Mouse (Mus musculus) hindbrain, embryonic 16.5 days (tissue): Measurements from ENCODE around the gene Zmiz1. TPM values are rescaled to one million over a fixed set of nuclear protein-coding genes. Genes with fewer than 3 reads are reported as not detected.

Experiments used
- ATAC-seq: fragments of 200-750 bp; cut with Nextera tagmentation; 2 replicates; pipeline ENCODE4 v1.8.0; 2017; ENCODE audit warnings: moderate TSS enrichment, moderate library complexity
- H3K27ac ChIP-seq: fragments of 300-500 bp; sonication (generic); 2 replicates; pipeline ENCODE4 v1.5.1; 2014; ENCODE audit warnings: low read depth, mild to moderate bottlenecking, control low read depth, low read length, moderate library complexity
- H3K27me3 ChIP-seq: fragments of 300-500 bp; sonication (generic); replicated peaks from 2 replicates; pipeline ENCODE4 v1.6.1; 2014; ENCODE audit warnings: low read length; ENCODE audit not compliant: control insufficient read depth, insufficient read depth
- H3K36me3 ChIP-seq: fragments of 300-500 bp; sonication (generic); 2 replicates; pipeline ENCODE4 v1.6.1; 2014; ENCODE audit warnings: mild to moderate bottlenecking, low read length, moderate library complexity, mixed read lengths; ENCODE audit not compliant: control insufficient read depth, insufficient read depth
- H3K4me1 ChIP-seq: fragments of 300-500 bp; sonication (generic); 2 replicates; pipeline ENCODE4 v1.6.1; 2014; ENCODE audit warnings: low read depth, low read length; ENCODE audit not compliant: control insufficient read depth, insufficient read depth
- H3K4me2 ChIP-seq: fragments of 300-500 bp; sonication (generic); 2 replicates; pipeline ENCODE4 v1.6.1; 2014; ENCODE audit warnings: mild to moderate bottlenecking, low read length, control low read depth, moderate library complexity
- H3K4me3 ChIP-seq: fragments of 300-500 bp; sonication (generic); 2 replicates; pipeline ENCODE4 v1.5.1; 2014; ENCODE audit warnings: mild to moderate bottlenecking, low read length, control low read depth, moderate library complexity
- H3K9ac ChIP-seq: fragments of 300-500 bp; sonication (generic); 2 replicates; pipeline ENCODE4 v1.6.1; 2014; ENCODE audit warnings: low read depth, mild to moderate bottlenecking, control low read depth, low read length, moderate library complexity
- H3K9me3 ChIP-seq: fragments of 300-500 bp; sonication (generic); 2 replicates; pipeline ENCODE4 v1.6.1; 2014; ENCODE audit warnings: mild to moderate bottlenecking, low read length, moderate library complexity; ENCODE audit not compliant: control insufficient read depth
- WGBS: fragments of 180-500 bp; shearing (Covaris S2); extraction: QIAGEN DNeasy Blood & Tissue Kit; methylation state at CpG from one replicate; pipeline ENCODE4 v1.1.7; 2014; 5-methylcytosine and 5-hydroxymethylcytosine counted together
- polyA plus RNA-seq: library from polyadenylated mRNA; unstranded; fragments of >200 nt; fragmentation: Nextera tagmentation; extraction: Ambion mirVana; gene quantifications from 2 replicates; pipeline ENCODE4 v1.2.1, GENCODE M21; 2015

Gene Zmiz1
- polyA plus RNA-seq, 1 experiment from 2014 or later: 50.4 TPM

DNA sequence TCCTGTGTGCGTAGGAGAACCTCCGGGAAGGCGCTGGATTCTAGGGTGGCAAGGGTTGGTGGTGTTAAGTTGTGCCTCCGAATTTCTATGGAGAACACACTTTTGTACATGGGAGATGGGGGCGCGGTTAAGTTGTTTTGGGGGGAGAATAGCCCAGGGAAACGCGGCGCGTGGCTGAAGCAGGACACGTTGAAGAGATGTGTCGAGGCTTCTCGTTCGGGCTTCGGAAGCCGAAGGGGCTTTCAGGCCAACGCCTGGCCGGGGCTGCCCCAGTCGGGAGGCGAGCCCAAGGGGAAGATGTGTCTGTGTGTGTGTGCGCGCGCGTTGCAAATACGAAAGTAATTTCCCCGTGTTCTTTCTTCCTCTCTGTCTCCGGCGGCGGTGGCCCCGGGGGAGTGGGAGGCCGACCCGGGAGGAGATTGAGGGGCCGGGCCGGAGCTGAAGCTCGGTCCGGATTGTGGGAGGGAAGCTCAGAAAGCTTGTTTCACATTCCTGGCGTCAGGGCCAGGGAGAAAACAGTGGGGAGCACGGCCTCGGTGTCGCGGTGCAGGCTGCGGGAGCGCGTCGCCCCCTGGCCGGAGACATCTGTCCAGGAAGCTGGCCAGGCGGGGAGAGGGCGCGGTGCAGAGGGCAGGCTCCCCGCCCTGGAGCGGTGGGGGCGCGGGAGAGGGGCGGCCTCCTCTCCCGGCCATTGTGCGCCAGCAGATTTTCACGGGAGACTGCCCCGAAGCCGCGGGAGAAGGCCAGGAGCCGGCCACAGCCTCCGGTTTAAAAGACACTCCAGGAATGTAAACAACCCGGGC lies 1.2 kb downstream of the Zmiz1 start:
- H3K36me3 ChIP-seq: no peaks in the 10 kb centered on the region
- peak overlapping the region; percentile 94 for H3K4me2 ChIP-seq
- peak overlapping the region; percentile 98 for H3K9ac ChIP-seq
- no peaks in the 10 kb centered on the region for H3K27me3 ChIP-seq
- ATAC-seq: no peak
- peak overlapping the region; percentile 98 for H3K27ac ChIP-seq
- WGBS: under 1% methylated on average over 53 of the region's 63 CpGs
- H3K4me1 ChIP-seq: peaks cover 59% of the 10 kb centered on the region
- H3K4me3 ChIP-seq: peak overlapping the region; percentile 99
- H3K9me3 ChIP-seq: no peaks in the 10 kb centered on the region

DNA sequence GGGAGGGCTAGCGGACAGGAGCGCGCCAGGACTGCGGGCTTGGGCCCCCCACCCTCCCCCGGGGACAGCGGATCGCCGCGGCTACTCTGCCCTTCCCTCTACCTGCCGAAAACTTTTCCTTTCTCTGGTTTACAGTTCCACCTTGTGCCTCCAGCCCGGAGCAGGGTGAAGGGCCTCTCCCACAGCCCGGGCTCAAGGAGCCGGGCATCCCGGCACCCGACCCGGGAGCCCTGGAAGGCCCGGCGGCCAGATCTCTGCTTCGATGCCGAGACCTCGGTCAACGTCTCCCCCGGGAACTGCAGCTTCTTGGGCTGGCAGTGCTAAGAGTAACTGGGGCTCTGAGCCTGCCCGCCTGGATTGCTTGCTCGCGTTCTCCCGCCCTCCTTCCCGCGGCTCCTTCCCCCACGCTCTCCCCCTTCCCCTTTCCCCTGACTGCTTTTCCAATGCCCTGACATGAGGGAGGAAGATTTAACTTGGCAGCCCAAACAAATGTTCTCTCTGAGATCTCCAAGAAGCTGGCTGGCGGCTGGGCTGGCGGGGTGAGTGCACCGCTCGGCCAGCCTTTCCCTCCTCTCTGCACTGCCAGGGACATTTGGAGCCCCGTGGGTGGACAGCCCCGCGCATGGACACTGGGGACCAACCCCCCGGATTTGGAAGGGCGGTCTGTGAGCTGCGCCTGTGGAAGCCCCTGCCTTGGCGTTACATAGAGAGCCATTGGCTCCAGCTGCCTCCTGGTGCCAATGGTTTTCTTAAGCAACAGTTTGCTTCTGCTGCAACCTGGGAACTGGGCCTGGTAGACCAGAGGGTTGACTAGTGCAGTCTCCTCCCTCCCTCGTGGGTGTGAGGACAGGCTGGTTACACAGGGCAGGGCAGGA lies 2.1 kb downstream of the Zmiz1 start:
- ATAC-seq: peak; percentile 39
- Histone ChIP-seq H3K9ac (peak overlapping the region; percentile 98), H3K9me3 (no peaks in the 10 kb centered on the region), H3K4me2 (peak overlapping the region; percentile 94), H3K27me3 (no peaks in the 10 kb centered on the region), H3K27ac (peak overlapping the region; percentile 98), H3K36me3 (no peaks in the 10 kb centered on the region), H3K4me1 (peaks cover 63% of the 10 kb centered on the region), H3K4me3 (peak overlapping the region; percentile 99)
- 0% methylated on average over 35 of the region's 42 CpGs for WGBS

DNA sequence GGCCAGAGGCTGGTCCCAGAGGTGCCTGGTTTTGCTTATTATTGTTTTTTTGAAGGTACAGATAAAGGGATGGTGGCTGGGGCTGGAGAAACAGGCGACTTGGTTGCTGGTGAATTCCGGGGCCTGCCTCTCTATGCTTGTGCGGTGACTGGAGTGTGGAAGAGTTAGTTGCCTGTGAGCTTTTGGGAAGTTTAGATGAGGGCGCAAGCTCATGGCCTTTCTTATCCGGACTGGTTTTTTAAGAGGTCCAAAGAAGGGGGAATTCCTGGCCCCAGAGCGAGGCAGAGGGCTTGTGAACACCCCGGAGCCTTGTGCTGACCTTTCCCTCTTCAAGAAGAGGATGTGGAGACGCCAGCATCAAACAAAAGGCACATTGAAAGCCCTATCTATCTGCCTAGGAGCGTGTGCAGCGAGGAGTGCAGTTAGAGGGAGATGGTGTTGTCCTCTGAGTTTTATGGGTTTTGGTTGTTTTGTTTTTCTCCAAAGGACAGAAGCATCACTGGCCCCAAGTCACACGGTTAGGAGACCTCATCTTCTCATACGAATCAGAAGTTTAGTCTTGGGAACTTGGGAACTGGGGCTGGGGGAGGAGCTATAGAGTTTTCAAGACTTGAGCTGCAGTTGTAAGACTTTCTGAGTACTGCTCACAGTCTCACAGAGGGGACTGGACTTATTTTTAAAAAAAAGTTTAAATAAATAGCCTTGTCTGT lies 2.8 kb downstream of the Zmiz1 start:
- WGBS: 3% methylated on average over 12 of the region's 12 CpGs
- Histone ChIP-seq H3K36me3 (no peaks in the 10 kb centered on the region), H3K27ac (peak overlapping the region; percentile 98), H3K4me3 (peak overlapping the region; percentile 99), H3K4me2 (peak overlapping the region; percentile 94), H3K4me1 (peaks cover 64% of the 10 kb centered on the region), H3K27me3 (no peaks in the 10 kb centered on the region), H3K9ac (peak overlapping the region; percentile 98), H3K9me3 (no peaks in the 10 kb centered on the region)
- ATAC-seq: no peak

DNA sequence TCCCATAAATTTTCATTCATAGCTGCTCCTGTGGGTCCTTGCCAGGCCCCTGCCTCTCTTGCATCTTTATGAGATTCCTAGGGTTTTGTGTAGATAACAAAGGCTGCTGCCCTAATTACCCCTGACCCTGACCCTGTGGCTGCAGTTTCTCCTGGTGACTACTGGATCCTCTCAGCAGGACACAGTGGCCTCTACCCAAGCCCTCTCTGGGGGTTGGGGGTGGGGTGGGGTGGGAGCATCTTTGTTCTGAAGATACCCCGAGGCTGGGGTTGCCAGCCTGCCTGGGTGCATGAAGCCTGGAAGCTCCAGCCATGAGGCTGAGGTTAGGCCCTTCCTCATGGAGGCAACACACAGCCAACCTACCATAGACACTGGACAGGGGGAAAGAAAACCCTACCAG lies 4.0 kb downstream of the Zmiz1 start:
- Histone ChIP-seq H3K4me3 (no peak overlapping the region; the same call in 1 of the 2 replicates), H3K9ac (no peak overlapping the region), H3K4me2 (peak overlapping the region; percentile 94), H3K27ac (no peak overlapping the region; the same call in 1 of the 2 replicates), H3K9me3 (no peaks in the 10 kb centered on the region), H3K36me3 (no peaks in the 10 kb centered on the region), H3K27me3 (no peaks in the 10 kb centered on the region), H3K4me1 (peaks cover 69% of the 10 kb centered on the region)
- no peak for ATAC-seq
- WGBS: 0% methylated on average over 1 of the region's 1 CpGs

DNA sequence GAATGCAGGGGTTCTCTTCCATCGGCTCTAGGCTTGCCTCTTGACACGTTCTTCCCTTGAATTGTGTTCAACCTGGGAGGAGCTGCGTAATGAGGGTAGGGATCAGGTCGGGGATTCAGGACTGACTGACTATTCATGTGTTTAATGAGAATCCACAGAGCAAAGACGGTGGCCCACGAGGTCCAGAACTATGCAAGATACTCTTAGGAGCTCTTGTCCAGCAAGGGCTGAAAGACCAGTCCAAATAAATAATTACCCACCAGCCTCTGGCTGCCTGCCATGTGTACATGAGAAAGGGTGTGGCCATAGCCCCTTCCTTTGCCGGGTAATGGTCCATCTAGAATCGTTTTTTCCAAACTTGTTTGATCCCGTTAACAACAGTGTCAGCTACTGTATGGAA lies 4.9 kb downstream of the Zmiz1 start:
- Histone ChIP-seq H3K27ac (no peak overlapping the region), H3K27me3 (no peaks in the 10 kb centered on the region), H3K4me3 (no peak overlapping the region), H3K9ac (no peak overlapping the region), H3K4me2 (peak overlapping the region; percentile 2), H3K4me1 (peaks cover 73% of the 10 kb centered on the region), H3K9me3 (no peaks in the 10 kb centered on the region), H3K36me3 (no peaks in the 10 kb centered on the region)
- 24% methylated on average over 9 of the region's 9 CpGs for WGBS
- no peak for ATAC-seq

DNA sequence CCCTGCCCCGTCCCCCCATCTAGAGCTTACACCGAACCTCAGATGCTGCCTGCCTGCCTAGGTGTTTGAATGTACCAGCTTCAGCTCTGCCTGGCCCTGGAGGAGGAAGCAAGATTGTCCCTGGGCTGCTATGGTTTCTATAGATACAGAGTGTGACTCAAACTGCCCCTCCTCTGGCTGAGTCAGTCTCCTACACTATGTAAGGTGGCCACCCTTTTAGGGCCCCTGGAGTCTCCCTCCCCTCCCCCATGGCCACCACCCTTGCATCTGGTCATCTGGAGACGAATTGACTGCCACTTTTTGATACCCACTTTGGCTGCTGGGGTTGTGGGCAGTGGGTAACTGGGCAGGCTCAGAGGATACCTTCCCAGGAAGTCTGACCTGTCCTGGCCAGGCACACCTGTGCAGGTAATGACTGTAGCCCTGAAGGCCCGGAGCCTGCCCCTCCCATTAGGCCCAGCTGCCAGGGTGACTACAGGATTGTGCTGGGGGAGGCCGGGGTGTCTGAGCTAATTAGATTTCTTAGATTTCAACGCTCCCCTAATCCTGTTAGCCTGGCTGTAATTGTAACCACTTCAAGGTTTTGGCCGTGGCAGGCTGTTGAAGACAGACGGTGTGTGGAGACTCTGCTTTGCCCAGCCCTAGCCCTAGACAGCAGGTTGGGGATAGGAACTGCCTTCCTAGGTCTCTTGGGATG lies 5.8 kb downstream of the Zmiz1 start:
- Histone ChIP-seq H3K36me3 (no peaks in the 10 kb centered on the region), H3K9ac (0 out of 2 replicates have a peak overlapping the region, but pooled peaks have one; percentile 29), H3K27ac (peak overlapping the region; percentile 45; the same call in 1 of the 2 replicates), H3K4me2 (peak overlapping the region; percentile 18), H3K9me3 (no peaks in the 10 kb centered on the region), H3K4me3 (no peak overlapping the region), H3K4me1 (peaks cover 81% of the 10 kb centered on the region), H3K27me3 (no peaks in the 10 kb centered on the region)
- WGBS: 38% methylated on average over 8 of the region's 8 CpGs
- no peak for ATAC-seq

DNA sequence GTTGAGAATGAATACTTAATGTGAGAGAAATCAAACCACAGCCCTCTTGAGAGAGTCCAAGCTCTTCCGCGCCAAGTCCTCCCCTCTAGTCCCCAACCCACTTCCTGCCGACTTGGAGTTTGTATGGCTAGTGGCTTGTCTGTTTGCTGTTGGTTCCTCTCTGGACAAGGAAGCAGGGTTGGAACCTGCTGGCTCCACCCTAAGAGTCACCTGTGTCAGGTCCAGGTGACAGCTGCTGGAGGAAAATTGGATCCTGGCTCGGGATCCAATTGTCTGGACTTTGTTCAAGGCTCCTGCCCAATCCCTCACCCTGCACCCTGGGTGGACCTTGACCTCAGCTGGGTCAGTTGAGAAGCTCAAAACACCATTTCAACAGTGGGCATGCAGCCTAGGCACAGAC lies 7.4 kb downstream of the Zmiz1 start:
- Histone ChIP-seq H3K9me3 (no peaks in the 10 kb centered on the region), H3K27ac (no peak overlapping the region), H3K9ac (no peak overlapping the region), H3K27me3 (no peaks in the 10 kb centered on the region), H3K4me2 (no peak overlapping the region), H3K4me1 (peaks cover 93% of the 10 kb centered on the region), H3K36me3 (no peaks in the 10 kb centered on the region), H3K4me3 (no peak overlapping the region)
- 57% methylated on average over 4 of the region's 4 CpGs for WGBS
- no peak for ATAC-seq

DNA sequence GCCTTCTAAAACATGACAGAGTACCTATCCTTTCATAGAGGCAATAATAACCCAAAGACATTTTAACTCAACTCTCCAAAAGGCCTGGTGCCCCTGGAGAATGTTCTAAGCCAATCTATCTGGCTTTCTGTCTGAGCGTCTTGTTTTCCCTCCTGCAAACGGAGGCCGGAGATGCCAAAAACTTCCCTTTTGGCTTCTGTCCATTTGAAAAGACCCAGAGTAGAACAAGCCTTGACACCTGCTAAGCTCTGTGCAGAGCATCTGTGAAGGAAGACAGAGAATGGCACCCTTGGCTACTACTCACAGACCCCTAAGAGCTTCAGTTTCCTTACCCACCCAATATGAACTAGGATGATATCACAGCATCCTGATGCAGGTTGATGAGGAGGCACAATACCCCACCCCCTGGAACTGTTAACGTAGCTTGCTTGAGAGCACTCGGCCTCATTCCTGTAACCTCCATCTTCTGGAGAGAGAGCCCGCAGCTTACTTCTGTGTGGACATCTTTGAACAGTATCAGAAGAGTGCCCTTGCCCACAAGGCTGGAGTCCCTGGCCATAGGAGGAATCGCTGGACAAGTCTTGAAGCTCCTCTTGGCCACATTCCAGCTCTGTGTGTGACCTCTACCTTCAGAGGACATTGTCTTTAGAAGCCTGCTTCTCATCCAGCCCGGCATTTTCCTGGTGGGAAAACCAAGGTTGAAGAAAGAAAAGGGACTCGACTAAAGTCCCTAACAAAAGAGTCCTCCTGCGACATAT lies 9.1 kb downstream of the Zmiz1 start:
- H3K9ac ChIP-seq: 0 out of 2 replicates have a peak overlapping the region, but pooled peaks have one; percentile 2
- no peaks in the 10 kb centered on the region for H3K27me3 ChIP-seq
- no peaks in the 10 kb centered on the region for H3K36me3 ChIP-seq
- H3K4me3 ChIP-seq: no peak overlapping the region
- 60% methylated on average over 10 of the region's 10 CpGs for WGBS
- H3K4me1 ChIP-seq: peaks cover 92% of the 10 kb centered on the region
- no peaks in the 10 kb centered on the region for H3K9me3 ChIP-seq
- no peak for ATAC-seq
- H3K27ac ChIP-seq: peak overlapping the region; percentile 6; the same call in 1 of the 2 replicates
- no peak overlapping the region for H3K4me2 ChIP-seq
